ENCODE assay signal across 8 mouse cellular contexts in the genomic region with DNA sequence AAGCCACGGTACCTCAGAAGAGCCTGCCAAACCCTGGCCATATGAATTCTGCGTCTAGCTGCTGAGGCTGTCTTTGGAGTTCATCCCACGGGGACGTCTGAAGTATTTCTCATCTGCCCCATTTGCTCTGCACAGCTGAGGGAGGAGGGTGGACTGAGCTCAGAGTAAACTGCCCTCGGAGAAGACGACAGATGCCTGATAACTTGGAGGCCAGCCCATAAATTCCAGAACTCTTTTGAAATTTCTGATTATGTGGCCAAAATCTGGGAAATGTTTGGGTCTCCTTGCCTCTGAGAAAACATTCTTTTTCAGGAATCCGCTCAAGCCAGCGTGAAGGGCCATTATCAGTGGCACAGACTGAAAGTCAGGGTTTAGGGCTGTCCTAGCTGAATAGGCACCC. TPM values are rescaled to one million over a fixed set of nuclear protein-coding genes. Genes with fewer than 3 reads are reported as not detected.
DNase-seq lines count a peak whose midpoint lies in the region; ATAC-seq and TF ChIP-seq lines count a peak whose summit lies in the region.

No protein-coding gene starts in this region.

- H3K4me3 ChIP-seq in kidney, adult 2 months (ENCODE audit: insufficient read depth, low read depth, low read length), result no peak overlapping the region
- no peak overlapping the region for H3K4me3 ChIP-seq in heart, embryonic 14.5 days (ENCODE audit: control insufficient read depth in 1 of 2, insufficient read depth in 1 of 2, low read depth in 1 of 2, low read length in 2 of 2)
- no peak overlapping the region for H3K4me3 ChIP-seq in midbrain, embryonic 15.5 days
- no peak overlapping the region for H3K4me3 ChIP-seq in thymus, adult 2 months (ENCODE audit: control insufficient read depth, insufficient read depth, low read length)

- H3K36me3 ChIP-seq in kidney, adult 2 months (ENCODE audit: control insufficient read depth, insufficient read depth, low read length), result no peaks in the 10 kb centered on the region
- no peaks in the 10 kb centered on the region for H3K36me3 ChIP-seq in heart, embryonic 14.5 days (ENCODE audit: control insufficient read depth, insufficient read depth, low read length)
- H3K36me3 ChIP-seq in midbrain, embryonic 15.5 days (replicated peaks), result no peaks in the 10 kb centered on the region
- H3K36me3 ChIP-seq in thymus, adult 2 months (ENCODE audit: control insufficient read depth, insufficient read depth, low read length), result no peaks in the 10 kb centered on the region

- no peak overlapping the region for H3K27ac ChIP-seq in kidney, adult 2 months (ENCODE audit: insufficient read depth, low read depth, low read length)
- H3K27ac ChIP-seq in heart, embryonic 14.5 days (replicated peaks in 1 of 2; ENCODE audit: control insufficient read depth in 1 of 2, insufficient read depth in 1 of 2, low read depth in 2 of 2, low read length in 2 of 2), result peak overlapping the region; percentile 71 to 75
- peak overlapping the region; percentile 15; the same call in 1 of the 2 replicates for H3K27ac ChIP-seq in midbrain, embryonic 15.5 days
- no peak overlapping the region for H3K27ac ChIP-seq in thymus, adult 2 months (ENCODE audit: control insufficient read depth, insufficient read depth, low read length)

- no peak for TF ChIP-seq CTCF in kidney, adult 2 months (conservative IDR thresholded peaks at IDR 0.05; ENCODE audit: insufficient read depth, insufficient read length, low read depth, low read length)
- no peak for TF ChIP-seq CTCF in thymus, adult 2 months (IDR thresholded peaks at IDR 0.05; ENCODE audit: borderline replicate concordance, control insufficient read depth, extremely low read depth, insufficient read depth, low read length, poor library complexity)

- H3K27me3 ChIP-seq in kidney, adult 2 months (replicated peaks; ENCODE audit: control insufficient read depth, insufficient read depth, low read length), result no peaks in the 10 kb centered on the region
- H3K27me3 ChIP-seq in heart, embryonic 14.5 days (ENCODE audit: control insufficient read depth, insufficient read depth, low read length), result no peaks in the 10 kb centered on the region
- H3K27me3 ChIP-seq in midbrain, embryonic 15.5 days (replicated peaks), result no peaks in the 10 kb centered on the region
- no peaks in the 10 kb centered on the region for H3K27me3 ChIP-seq in thymus, adult 2 months (ENCODE audit: control insufficient read depth, insufficient read depth, low read length)

- H3K9me3 ChIP-seq in heart, embryonic 14.5 days (ENCODE audit: control insufficient read depth, low read length), result no peaks in the 10 kb centered on the region
- H3K9me3 ChIP-seq in midbrain, embryonic 15.5 days, result no peaks in the 10 kb centered on the region

- 58% methylated on average over 8 of the region's 8 CpGs for WGBS in kidney, adult 2 months
- 31% methylated on average over 8 of the region's 8 CpGs for WGBS in heart, embryonic 14.5 days
- 59% methylated on average over 8 of the region's 8 CpGs for WGBS in midbrain, embryonic 15.5 days
- 63% methylated on average over 8 of the region's 8 CpGs for WGBS in thymus, adult 2 months

- intact Hi-C loops in left cerebral cortex, postnatal 25 days (cut with DNase I), result no loop called here

- ATAC-seq in heart, embryonic 14.5 days (ENCODE audit: insufficient number of reproducible peaks, insufficient read depth, low FRiP score, low read depth), result no peak
- no peak for ATAC-seq in midbrain, embryonic 15.5 days (replicated peaks)
- no peak for ATAC-seq in monocyte, adult 5-6 weeks (replicated peaks; ENCODE audit: insufficient number of reproducible peaks, low FRiP score, low TSS enrichment, poor library complexity, severe bottlenecking)

- TF ChIP-seq POLR2A in kidney, adult 2 months (IDR thresholded peaks at IDR 0.05; ENCODE audit: low read depth, low read length), result no peak
- TF ChIP-seq POLR2A in thymus, adult 2 months (IDR thresholded peaks at IDR 0.05; ENCODE audit: control insufficient read depth, extremely low read depth, insufficient read depth, low read length, poor library complexity), result no peak

- H3K9ac ChIP-seq in heart, embryonic 14.5 days (ENCODE audit: low read length), result peak overlapping the region; percentile 21; the same call in 1 of the 2 replicates
- H3K9ac ChIP-seq in midbrain, embryonic 15.5 days, result no peak overlapping the region

- DNase-seq in kidney, adult 2 months, result peak; percentile 61
- DNase-seq in kidney, adult 8-10 months, result no peak
- DNase-seq in brain, adult 2 months (ENCODE audit: low read depth, low spot score), result peak; percentile 52
- no peak for DNase-seq in thymus, adult 2 months
- no peak for DNase-seq in left cerebral cortex, postnatal 25 days (ENCODE audit: low spot score in 2 of 2)

- H3K4me2 ChIP-seq in heart, embryonic 14.5 days (ENCODE audit: low read length), result no peak overlapping the region
- H3K4me2 ChIP-seq in midbrain, embryonic 15.5 days, result no peak overlapping the region

- peaks cover 3% of the 10 kb centered on the region; the same call in 1 of the 2 replicates for H3K4me1 ChIP-seq in kidney, adult 2 months (ENCODE audit: control insufficient read depth, insufficient read depth, low read length)
- H3K4me1 ChIP-seq in heart, embryonic 14.5 days (ENCODE audit: control insufficient read depth in 2 of 2, insufficient read depth in 2 of 2, low read length in 2 of 2), result peaks cover 39 to 61% of the 10 kb centered on the region in 2 experiments
- peaks cover 27% of the 10 kb centered on the region for H3K4me1 ChIP-seq in midbrain, embryonic 15.5 days
- H3K4me1 ChIP-seq in thymus, adult 2 months (replicated peaks; ENCODE audit: control insufficient read depth, insufficient read depth, low read length), result peaks cover 23% of the 10 kb centered on the region

RNA-seq across cellular contexts. Expression of gene Crtc3, which starts 30.8 kb away (rescaled TPM):
- polyA plus RNA-seq in kidney, adult 2 months (2012; rRNA removed), result 13.2 and 13.3 TPM in 2 replicates
- polyA plus RNA-seq in heart, embryonic 14.5 days (2014; fragmentation: Nextera tagmentation; extraction: Ambion mirVana), result 16.2 and 18.5 TPM in 2 replicates
- polyA plus RNA-seq in midbrain, embryonic 15.5 days (2015; fragmentation: Nextera tagmentation; extraction: Ambion mirVana), result 15.6 and 15.7 TPM in 2 replicates
- 40.3 and 43.6 TPM in 2 replicates for polyA plus RNA-seq in thymus, adult 2 months (2012; rRNA removed)
- total RNA-seq in monocyte, adult 5-6 weeks (2017), result 15.6 to 23.1 TPM (median 18.1 TPM) in 3 replicates
- 10 to 100 TPM; 12.7 to 13.4 TPM for total RNA-seq in left cerebral cortex, postnatal 25 days (2021)

Comparison
In these comparisons a context has a peak if more than half of its experiments do, and no peak if none do; other contexts are left out.
1. DNase-seq: peak in kidney, adult 2 months (single experiment) and brain, adult 2 months (single experiment); none in kidney, adult 8-10 months (0 of 2), thymus, adult 2 months (single experiment) and left cerebral cortex, postnatal 25 days (0 of 2).
2. H3K27ac ChIP-seq: peak in heart, embryonic 14.5 days (2 of 2) and midbrain, embryonic 15.5 days (single experiment); none in kidney, adult 2 months (single experiment) and thymus, adult 2 months (single experiment).